13 mouse cellular contexts compared by ENCODE assay signal in genomic region chr11:113755878-113756277, GRCm38 (mm10). TPM values are rescaled to one million over a fixed set of nuclear protein-coding genes. Genes with fewer than 3 reads are reported as not detected.
"Had no signal": no experiment of that assay in that cellular context is flagged by ENCODE, and none has a peak within 500 bp of the region (broad histone marks: within the 10 kb centered on the region; RNA-seq: fewer than 3 reads in every experiment).

No protein-coding gene starts in this region.

- H3K4me2 ChIP-seq: liver, embryonic 13.5 days; midbrain, embryonic 11.5 days had no signal

- H3K4me3 ChIP-seq: layer of hippocampus, adult 2 months; liver, embryonic 13.5 days had no signal

- H3K9me3 ChIP-seq: liver, embryonic 13.5 days had no signal

- H3K27ac ChIP-seq: kidney, postnatal 0 days; layer of hippocampus, adult 2 months; liver, embryonic 13.5 days had no signal

- H3K9ac ChIP-seq: liver, embryonic 13.5 days had no signal

- DNase-seq: kidney, adult 2 months; kidney, postnatal 25 days; layer of hippocampus, adult 9-11 months; liver, embryonic 13.5 days; lung, adult 2 months; midbrain, embryonic 14.5 days; thymus, adult 2 months; thymus, postnatal 14 days had no signal

- H3K36me3 ChIP-seq: liver, embryonic 13.5 days had no signal

RNA-seq across cellular contexts. Expression of gene Cpsf4l, which starts 46.1 kb away (rescaled TPM):
- polyA plus RNA-seq: liver, embryonic 13.5 days; lung, adult 2 months; small intestine, adult 2 months; spleen, adult 2 months had no signal
